Mouse (Mus musculus) kidney, adult 8-10 months (tissue): ENCODE measurements around the gene Slc25a22.

Experiments
- DNase-seq, 2 experiments: peaks; one replicate each; pipeline ENCODE4 v3.0.0; 2022

The Slc25a22 gene

GRCm38 (mm10) chr7:141433517-141434400 lies 3.9 kb downstream of the Slc25a22 start:
- DNase-seq, result no peak

- DNase-seq, result peak; percentile 72 to 77
Observed at GRCm38 (mm10) chr7:141432741-141433516, 4.8 kb downstream of the Slc25a22 start.

- peak in 1 of 2 experiments; percentile 53 for DNase-seq
Observed at GRCm38 (mm10) chr7:141432186-141432611, 5.5 kb downstream of the Slc25a22 start.

- no peak for DNase-seq
Observed at GRCm38 (mm10) chr7:141431434-141432185, 6.1 kb downstream of the Slc25a22 start.

GRCm38 (mm10) chr7:141430585-141431240 lies 7.0 kb downstream of the Slc25a22 start:
- DNase-seq, result no peak

GRCm38 (mm10) chr7:141429840-141430584 lies 7.7 kb downstream of the Slc25a22 start:
- DNase-seq, result no peak

GRCm38 (mm10) chr7:141429310-141429709 lies 8.4 kb downstream of the Slc25a22 start, which contains the start of gene Cend1:
TSS of gene Cend1 (minus strand) at chr7:141429491.
- no peak for DNase-seq

- no peak for DNase-seq
Observed at GRCm38 (mm10) chr7:141428701-141429100, 9.0 kb downstream of the Slc25a22 start.

- DNase-seq, result no peak
Observed at GRCm38 (mm10) chr7:141426948-141427730, 10.6 kb downstream of the Slc25a22 start.

- DNase-seq, result no peak
Observed at GRCm38 (mm10) chr7:141423811-141424210, 13.9 kb downstream of the Slc25a22 start.

GRCm38 (mm10) chr7:141420030-141420702 lies 17.5 kb downstream of the Slc25a22 start:
- DNase-seq, result no peak

GRCm38 (mm10) chr7:141418970-141419369 lies 18.7 kb downstream of the Slc25a22 start:
- no peak for DNase-seq

GRCm38 (mm10) chr7:141417731-141418681 lies 19.7 kb downstream of the Slc25a22 start:
- no peak for DNase-seq

GRCm38 (mm10) chr7:141416144-141416841 lies 21.4 kb downstream of the Slc25a22 start:
- no peak for DNase-seq

- peak; percentile 98 to 99 for DNase-seq
Observed at GRCm38 (mm10) chr7:141413809-141414584, 23.7 kb downstream of the Slc25a22 start, which contains the start of gene Gatd1. TSS of gene Gatd1 (minus strand) at chr7:141414136.

GRCm38 (mm10) chr7:141413331-141413730 lies 24.4 kb downstream of the Slc25a22 start:
- no peak for DNase-seq

- DNase-seq, result no peak
Observed at GRCm38 (mm10) chr7:141411667-141412066, 26.0 kb downstream of the Slc25a22 start.
